Mouse (Mus musculus) 3T3-L1 (cell line): ENCODE results near the gene F12.
"Not testable (repeated sequence)": the region's sequence is repeated elsewhere in the genome, so short reads cannot be mapped to it uniquely, and the experiment has no call there.

Experiments used
- DNase-seq: peaks from one replicate; pipeline ENCODE4 v3.0.0-alpha.2; 2015; ENCODE audit warnings: low read depth, low spot score

F12 gene

DNA sequence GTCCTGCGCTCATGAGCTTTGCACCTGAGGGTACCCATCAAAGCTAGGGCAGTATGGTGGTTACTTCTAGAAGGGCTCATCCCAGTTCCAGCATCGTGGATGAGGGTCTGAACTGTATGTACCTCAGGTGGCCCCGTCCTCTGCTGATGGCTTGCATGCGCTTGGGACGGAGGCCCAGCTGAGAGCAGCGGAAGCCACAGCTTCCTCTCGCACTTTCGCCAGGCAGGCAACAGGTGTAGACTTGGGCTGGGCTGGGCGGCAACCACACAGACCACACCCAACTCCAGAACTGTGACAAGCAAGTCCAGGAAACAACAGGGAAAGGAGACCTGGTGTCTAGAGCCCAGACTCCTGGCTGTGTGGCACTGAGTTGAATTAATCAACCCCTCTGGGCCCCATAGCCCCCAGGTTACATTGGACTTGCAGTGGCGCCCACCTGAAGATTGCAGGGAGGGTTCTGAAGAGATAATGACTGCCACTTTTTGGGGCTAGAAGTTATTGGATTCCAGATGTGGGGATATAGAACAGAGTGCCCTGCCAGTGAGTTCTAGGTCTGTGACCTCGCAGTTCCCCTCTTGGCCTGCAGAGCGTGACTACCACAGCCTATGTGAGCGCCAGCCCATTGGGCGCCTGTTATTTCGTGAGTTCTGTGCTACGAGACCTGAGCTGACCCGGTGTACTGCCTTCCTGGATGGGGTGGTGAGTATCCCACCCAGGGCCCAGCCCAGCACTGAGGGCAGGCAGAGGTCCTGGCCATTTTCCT is 23.3 kb upstream of the F12 start:
- DNase-seq: peak; percentile 51

DNA sequence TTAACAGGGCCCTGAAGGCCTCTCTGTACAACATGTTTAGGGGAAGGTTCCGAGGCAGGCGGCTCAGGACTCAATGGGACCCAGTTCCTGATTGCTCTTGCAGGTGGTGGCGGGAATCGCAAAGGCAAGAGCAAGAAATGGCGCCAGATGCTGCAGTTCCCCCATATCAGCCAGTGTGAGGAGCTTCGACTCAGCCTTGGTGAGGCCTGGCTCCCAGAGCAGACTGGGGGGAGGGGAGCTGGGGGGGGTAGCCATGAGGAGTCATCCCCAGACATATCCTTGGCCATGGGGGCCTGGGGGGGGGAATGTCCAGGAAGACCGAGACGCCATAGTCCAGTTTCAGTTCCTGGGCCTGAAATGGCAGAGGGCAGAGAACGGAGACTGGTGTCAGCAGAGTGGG is 22.6 kb upstream of the F12 start:
- no peak for DNase-seq

DNA sequence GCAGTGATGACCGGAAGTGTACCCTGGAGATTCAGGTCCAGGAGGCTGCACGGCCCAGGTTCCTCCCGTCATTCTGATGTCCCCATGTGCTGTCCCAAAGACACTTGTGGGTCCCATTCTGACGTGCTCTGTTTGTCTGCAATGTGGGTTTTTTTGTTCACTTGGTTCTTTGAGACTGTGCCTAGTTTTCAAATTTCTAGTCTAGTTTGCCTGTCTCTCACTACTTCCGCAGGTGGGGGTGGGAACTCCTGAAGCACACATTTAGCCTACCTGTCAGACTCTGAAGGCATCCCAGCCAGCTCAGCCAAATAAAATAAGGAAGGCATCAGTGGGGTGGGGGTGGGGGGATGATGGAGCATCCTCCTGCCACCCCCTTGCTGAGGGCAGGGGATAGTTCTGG is 21.5 kb upstream of the F12 start:
- DNase-seq: no peak

DNA sequence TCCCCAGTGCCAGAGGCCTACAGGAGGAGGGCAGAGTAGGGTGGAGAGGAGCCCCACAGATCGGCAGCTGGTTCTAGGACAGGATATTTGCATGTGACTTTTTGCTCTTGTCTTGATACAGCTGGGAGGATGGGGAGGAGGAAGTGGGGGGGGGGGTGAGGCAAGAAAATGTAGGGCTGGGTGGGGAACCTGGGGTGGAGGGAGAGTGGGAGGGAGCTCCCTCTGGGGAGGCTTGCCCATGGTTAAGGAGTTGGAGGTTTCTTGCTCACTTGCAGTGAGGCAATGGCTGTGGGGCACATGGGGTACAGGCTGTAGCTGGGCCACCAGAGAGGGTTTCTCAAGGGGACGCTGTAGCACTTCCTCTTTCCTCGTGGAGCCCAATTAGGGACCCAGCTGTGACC is 20.9 kb upstream of the F12 start:
- DNase-seq: no peak

DNA sequence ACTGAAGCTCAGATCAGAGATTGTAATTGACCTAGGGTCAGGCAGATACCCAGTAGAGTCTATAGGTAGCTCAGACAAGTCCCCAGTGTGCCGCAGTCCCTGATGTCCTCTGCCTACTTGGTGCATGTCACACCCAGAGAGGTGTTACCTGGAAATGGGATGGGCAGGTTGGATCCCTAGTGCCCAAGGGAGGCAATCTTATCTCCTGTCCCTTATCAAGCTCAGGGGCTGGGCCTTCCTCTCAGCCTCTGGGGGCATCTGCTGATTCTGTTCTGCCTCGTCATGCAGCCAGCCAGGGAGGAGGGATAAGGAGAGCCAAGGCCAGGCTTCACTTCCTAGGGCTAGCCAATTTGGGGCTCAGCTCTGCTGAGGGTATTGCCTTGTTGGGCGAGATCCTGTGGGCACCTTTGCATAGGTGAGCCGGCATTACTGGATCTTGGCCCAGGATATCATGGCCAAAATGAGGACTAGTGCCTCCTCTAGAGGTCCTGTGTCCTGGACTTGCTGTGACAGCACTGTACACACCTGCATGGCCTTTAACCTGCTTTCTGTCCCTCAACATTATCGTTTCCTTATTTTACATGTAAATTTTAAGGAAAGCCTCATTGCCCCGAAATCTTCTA is 20.0 kb upstream of the F12 start:
- DNase-seq: no peak

DNA sequence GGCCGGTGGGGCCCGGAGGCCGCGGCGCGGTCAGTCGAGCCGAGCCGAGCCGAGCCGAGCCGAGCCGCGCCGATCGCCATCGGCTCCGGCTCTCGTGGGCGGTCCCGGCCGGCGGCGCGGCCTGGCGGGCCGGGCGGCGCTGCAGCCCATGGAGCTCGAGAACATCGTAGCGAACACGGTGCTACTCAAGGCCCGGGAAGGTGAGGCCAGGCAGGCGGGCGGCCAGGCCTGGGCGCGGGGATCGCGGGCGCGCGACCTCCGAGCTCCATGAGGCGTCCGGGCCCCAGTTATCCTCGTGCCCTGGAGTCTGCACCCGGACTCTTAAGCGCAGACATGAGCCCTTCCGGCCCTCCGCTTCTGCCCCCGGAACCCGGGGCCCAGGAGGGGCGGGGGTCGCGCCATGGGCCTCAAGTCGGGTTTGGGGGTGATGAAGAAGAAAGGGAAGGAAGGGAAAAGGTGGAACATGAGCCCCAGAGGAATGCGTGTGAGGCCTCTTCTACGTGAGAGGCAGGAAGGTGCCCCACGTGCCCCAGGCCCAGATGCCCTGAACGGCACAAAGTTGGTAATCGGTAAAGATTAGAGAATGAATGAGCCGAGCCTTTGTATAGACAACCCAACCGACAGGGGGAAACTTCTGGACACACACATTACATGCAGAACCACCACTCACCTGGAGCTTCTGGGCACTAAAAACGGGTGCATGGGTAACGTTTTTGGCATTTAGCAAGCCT is 18.9 kb upstream of the F12 start:
- peak; percentile 43 for DNase-seq

DNA sequence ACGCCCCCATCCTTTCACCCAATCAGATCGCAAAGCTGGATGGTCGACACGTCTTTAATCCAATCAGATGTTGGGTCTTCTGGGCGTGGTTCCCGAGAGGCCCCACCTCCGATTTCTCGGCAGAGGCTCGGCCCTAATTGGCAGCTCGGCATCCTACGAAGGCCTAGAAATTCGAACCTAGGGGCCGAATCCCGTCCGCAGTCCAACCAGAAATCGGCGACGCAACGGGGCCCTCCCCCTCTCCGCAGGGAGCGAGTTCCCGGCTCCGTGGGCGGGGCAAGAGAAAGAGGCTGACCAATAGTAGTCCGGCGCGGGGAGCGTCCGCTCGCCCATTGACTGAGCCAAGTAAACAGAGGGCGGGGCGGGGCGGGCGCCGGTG is 18.3 kb upstream of the F12 start, which contains the start of gene Grk6:
Gene Grk6 (plus strand): TSS at position 136 of the 379 bp plus-strand sequence.
- DNase-seq: peak; percentile 99

DNA sequence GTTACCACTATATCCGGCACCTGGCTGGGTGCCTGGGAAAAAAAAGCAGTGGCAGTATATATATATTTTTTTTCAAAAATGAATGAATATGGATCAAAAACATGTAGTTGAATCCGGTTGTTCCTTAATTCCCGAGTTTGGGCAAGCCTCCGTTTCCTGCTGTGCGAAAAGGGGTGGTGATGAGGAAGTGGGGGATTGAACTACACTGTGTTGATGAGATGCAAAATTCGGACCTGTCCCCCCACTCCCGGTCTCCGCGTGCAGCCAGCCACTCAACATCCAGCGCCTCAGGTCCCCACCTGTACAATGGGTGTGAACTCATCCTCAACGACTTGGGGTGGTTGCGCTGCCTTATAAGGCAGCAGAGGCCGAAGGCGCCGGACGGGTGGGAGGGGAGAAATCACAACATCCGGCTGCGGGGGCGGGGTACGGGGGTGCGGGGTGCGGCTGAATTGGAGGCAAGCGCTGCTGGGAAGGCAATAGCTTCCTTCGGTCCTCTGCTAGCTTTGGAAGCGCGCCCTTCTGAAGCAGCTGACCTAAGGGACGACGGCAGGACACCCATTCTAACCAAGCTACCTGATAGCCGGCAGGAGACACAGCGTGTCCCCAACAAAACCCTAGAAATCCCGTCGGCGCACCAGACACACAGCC is 17.8 kb upstream of the F12 start:
- DNase-seq: no peak

DNA sequence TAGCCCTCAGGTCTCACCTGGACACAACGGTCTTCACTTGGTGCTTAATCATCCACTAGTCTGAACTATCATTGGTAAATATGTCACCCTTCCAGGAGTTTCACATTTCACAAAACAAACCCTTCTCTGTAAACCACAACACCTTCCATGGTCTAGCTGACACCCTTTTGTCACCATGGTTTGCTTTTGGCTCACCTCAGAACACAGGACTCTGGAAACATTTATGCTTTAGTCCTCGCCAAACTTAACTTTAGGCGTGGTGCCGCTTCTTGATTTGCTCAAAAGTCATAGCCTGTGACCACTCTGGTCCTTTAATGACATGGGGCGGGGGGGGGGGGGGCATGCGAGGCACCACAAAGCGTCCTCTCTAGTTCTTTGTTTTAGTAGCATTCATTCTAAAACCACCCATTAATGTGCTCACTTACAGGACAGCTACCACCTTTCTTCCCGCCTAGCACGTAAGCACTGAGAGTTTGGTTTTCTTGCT is 17.2 kb upstream of the F12 start:
- no peak for DNase-seq

DNA sequence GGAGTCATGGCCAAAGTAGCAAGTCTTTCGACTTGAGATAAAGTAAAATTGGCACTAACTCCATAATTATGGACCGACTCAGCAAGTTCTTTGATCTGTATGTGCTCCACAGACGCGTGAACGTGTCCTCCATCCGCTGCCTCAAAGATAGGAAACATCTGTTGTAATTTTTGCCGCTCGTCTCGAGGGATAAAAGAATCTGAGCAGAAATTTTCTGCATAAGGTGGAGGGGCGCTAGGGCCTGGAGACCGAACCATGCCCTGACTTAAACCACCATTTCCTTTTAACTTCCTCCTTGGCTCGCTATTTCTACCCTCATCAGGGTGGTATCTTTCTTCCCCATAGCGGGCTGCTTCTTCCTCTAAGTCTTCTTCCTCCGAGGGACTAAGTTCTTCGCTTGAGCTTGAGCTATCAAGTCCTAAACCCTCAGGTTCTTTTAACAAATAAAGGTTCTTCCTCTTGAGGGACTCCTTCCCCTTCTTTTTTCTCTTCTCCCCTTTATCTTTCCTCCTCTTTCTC is 10.6 kb upstream of the F12 start:
- DNase-seq: not testable (repeated sequence)

DNA sequence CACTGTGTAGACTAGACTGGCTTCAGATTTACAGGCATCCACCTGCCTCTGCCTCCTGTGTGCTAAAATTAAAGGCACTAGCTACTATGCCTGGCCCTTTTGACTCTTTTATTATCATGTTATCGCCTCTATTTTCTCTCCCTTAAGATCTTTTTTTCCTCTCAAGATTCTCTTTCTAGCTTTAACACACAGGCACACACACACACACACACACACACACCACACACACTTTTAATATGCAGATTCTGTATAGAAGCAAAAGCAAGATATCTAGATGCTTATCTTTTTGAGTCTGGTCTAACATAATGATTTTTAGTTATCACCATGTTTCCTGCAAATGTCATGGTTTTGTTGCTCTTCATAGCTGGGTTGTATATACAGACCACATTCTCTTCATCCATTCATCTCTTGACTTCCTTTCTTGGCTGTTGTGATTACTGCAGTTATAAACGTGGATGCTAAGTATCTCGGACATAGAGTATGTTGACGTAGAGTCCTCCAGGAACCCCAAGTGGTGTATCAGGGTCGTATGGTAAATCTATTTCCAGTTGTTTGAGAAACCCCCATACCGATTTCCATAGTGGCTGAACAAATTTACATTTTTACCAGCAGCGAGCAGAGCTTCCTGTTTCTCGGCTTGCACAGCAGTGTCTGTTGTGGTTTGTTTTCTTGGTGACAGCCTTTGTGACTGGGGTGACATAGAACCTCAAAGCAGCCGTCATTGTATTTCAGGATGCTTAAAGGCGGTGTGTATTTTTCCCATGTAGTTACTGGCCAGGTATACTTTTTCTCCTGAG is 5.5 kb upstream of the F12 start:
- no peak for DNase-seq

DNA sequence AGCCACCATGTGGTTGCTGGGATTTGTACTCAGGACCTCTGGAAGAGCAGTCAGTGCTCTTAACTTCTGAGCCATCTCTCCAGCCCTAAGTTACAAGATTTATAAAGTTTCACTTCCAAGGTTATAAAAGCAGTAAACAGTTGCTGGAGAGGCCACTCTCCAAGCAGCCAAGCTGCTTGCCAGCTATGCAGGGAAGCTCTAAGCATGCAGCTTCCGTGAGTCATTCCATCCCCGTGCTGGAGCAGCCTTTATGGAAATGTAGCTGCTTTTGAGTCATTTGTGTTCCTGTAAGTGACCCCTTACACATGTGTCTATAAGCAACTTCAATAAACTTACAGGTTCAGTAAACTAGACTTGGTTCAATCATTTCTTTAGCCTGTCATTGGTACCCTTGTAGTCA is 4.0 kb upstream of the F12 start:
- DNase-seq: peak; percentile 54

DNA sequence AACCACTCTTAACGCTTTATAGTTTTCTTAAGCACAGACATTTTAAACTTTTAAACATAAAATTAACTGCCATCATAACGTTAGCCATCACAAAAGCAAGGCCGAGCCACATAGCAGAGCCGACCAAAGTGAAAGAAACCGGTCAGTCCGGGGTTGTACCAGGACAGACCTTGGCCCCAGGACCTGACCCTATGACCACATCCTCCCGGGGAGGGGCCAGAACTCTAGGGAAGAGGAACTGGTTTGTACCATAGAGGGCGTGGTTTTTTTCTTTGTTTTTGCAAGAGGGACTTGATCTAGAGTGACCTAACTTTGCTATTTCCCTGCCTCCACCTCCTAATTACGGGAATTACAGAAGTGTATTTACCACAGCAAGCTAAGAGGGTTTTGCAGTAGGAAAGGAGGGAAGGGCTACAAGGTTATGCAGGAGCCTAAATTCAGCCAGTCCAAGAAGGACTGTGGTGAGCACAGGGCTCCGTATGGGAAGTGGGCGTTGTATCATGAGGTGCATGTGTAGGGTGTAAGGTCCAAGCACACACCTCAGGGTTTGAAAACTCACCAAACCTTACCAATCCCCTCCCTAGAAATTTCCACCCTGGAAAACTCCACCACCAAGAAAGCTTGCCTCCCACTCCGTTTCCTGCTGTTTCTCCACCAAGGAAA is 2.8 kb upstream of the F12 start:
- DNase-seq: no peak

DNA sequence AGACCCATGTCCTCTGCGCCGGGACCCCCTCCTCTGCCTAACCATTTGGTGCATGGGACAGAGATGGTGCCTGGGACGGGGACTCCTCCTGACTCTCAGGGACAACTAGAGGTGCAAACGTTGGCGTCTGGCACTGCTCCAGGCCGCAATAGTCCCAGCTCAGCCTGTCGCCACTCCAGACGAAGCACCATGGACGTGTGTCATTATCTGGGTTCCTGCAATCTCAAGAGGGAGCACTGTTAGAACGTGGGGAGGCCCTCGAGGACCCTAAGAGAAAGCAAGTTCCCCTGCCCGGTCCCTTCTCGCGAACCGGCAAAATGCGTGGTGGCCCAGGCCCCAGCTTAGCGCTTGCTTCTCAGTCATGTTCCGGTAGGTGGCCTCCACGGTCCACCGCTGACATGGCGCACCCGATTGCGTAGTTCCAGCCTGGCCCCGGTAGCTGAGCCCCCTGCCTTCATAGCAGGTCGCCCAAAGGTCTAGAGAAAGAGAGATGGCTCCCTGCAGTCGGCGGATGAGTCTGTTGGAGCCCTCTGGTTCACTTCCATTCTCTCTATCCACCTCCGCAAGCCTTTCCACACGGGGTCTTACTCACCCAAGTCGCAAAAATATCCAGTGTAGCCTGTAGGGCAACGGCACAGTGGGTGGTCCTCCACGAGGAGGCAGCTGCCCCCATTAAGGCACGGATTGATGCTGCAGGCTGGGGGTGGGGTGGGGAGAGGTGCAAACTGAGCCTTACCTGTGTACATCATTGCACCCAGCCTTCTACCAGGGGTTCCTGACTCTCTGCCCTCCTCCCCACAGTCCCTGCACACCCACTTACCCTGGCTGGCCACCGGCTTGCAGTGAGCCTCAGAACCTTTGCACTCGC is 5.4 kb downstream of the F12 start:
- DNase-seq: no peak

DNA sequence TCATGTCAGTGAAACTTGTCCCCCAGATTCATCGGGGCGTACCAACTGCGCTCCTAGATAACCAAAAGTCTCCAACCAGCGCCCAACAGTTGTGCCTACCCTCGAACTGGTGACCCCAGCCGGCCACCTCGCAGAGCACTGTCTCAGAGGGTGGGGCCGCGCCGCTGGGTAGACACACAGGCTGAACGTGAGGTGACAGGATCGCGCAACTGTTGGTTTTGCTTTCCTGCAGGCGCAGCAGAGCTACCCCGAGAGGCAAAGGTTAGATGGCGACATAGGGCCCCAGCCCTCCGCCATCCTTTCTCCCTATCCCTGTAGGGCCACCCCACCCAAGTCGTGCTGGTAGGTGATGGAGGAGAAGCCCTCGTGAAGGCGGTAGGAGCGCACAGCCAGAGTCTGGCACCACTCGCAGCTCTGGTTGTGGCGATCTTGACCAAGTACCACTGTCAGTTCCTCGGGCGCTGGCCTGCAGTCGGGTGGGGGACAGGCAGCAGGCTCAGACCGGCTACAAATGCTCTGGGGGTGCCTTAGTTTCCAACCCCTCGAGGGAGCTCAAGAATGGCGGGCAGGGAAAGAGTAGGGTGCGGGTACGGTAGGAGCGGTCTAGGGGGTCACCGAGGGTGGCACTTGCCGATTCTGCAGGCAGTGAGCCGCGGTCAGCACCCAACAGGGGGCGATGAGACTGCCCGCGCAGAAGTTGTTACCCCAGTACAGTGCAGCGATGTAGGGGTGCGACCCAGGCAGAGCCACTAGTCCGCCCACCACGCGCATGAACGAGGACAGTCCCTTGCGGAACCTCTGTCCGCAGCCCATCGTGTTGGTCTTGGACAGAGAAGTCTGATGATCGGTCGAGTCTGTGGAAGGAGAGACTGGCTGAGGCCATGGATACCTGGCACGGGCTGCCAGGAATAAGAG is 6.3 kb downstream of the F12 start:
- no peak for DNase-seq

DNA sequence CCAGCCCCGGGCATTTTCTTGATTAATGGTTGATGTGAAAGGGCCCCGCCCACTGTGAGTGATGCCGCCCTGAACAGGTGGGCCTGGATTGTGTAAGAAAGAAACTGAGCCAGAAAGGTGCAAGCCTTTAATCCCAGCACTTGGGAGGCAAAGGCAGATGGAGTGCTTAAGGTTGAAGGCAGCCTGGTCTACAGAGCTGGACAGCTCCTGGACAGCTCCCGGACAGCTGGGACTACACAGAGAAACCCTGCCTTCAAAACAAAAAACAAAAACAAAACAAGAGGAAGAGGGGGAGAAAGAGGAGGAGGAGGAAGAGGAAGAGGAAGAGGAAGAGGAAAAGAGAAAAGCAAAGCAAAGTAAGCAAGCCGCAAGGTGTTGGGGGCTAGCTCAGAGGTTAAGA is 7.5 kb downstream of the F12 start:
- peak; percentile 25 for DNase-seq

DNA sequence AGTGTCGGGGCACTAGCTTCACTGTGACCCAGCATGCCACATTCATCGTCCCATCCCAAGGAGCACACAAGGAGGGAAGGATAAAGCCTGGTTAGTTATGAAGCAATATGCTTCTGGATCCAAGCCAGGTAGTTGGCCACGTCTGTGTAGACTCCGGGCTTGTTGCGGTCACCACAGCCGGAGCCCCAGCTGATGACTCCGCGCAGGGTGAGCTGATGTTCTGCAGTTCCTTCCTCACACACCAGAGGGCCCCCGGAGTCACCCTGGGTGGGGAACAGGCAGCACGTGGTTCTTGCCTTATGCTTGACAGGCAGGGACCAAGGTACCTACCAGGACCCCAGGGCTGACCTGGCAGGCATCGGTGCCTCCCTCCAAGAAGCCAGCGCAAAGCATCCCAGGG is 8.6 kb downstream of the F12 start:
- peak; percentile 74 for DNase-seq

DNA sequence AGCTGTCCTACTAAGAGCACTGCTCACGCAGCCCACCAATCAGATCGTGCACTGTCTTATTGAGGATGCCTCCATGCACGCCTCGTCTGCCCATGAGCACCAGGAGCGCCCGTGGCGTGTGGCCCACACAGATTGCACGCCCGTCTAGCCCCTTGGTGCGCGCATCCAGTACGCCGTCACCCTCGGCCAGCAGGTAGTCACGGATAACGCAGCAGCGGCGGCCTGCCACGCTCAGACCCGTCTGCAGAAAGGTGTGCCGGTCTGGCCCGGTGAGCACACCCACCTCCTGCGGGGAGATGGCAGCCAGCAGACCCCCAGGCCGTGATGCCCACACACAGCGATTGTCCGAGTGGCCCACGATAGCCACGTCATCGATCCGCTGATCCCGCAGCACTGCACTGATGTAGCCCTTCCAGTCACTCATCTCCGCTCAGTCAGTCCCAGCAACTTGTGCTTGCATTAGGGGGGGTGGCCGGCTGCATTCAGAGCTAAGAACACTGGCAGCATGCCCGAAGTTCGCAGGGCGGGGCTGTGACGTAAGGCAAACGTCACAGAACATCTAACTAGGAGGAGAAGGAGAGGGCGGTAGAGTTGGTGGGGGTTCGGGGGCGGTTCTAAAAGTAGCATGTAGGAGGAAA is 11.7 kb downstream of the F12 start, which contains the start of gene Pfn3:
Gene Pfn3 (minus strand): TSS at position 490 of the 638 bp plus-strand sequence.
- no peak for DNase-seq
